Mouse (Mus musculus): ENCODE measurements at regions not wholly inside any gene's neighbourhood (a gene's known extent, or its start where the extent isn't known, plus 50 kb on each side); places are given as distances from the start of the nearest gene placed in this dataset.

- no peaks in the 10 kb centered on the region for H3K36me3 ChIP-seq (ENCODE audit: control insufficient read depth, insufficient read depth, low read length)
- H3K4me3 ChIP-seq (ENCODE audit: insufficient read depth, low read depth, low read length) = no peak overlapping the region
- no peak overlapping the region for H3K9ac ChIP-seq (ENCODE audit: low read depth, low read length)
- DNase-seq (ENCODE audit: extremely low read depth, low read depth, low spot score) = no peak
- H3K4me1 ChIP-seq (ENCODE audit: control insufficient read depth, insufficient read depth, low read length) = no peaks in the 10 kb centered on the region
- TF ChIP-seq CTCF (IDR thresholded peaks at IDR 0.05; ENCODE audit: low read depth, low read length) (no peak), POLR2A (IDR thresholded peaks at IDR 0.05; ENCODE audit: extremely low read depth, insufficient read depth, low read length) (no peak)
- no peaks in the 10 kb centered on the region for H3K79me2 ChIP-seq (ENCODE audit: control insufficient read depth, insufficient read depth, low read length)
- WGBS = 85% methylated on average over 11 of the region's 11 CpGs
- H3K27ac ChIP-seq (replicated peaks; ENCODE audit: insufficient read depth, low read depth, low read length) = no peak overlapping the region
- H3K27me3 ChIP-seq (ENCODE audit: control insufficient read depth, insufficient read depth, low read length) = no peaks in the 10 kb centered on the region
These were observed 174.5 kb upstream of the Mocs2 start for GRCm38 (mm10) chr13:114643521-114643920.

- no peaks in the 10 kb centered on the region for H3K27me3 ChIP-seq (ENCODE audit: control insufficient read depth, insufficient read depth, low read length)
- no peak overlapping the region for H3K27ac ChIP-seq (replicated peaks; ENCODE audit: insufficient read depth, low read depth, low read length)
- TF ChIP-seq CTCF (IDR thresholded peaks at IDR 0.05; ENCODE audit: low read depth, low read length) (no peak), POLR2A (IDR thresholded peaks at IDR 0.05; ENCODE audit: extremely low read depth, insufficient read depth, low read length) (no peak)
- no peaks in the 10 kb centered on the region for H3K36me3 ChIP-seq (ENCODE audit: control insufficient read depth, insufficient read depth, low read length)
- H3K4me1 ChIP-seq (ENCODE audit: control insufficient read depth, insufficient read depth, low read length) = no peaks in the 10 kb centered on the region; the same call in none of the 2 replicates
- H3K79me2 ChIP-seq (ENCODE audit: control insufficient read depth, insufficient read depth, low read length) = no peaks in the 10 kb centered on the region
- no peak overlapping the region for H3K9ac ChIP-seq (ENCODE audit: low read depth, low read length)
- 69% methylated on average over 7 of the region's 7 CpGs for WGBS
- DNase-seq (ENCODE audit: extremely low read depth, low read depth, low spot score) = no peak
- H3K4me3 ChIP-seq (ENCODE audit: insufficient read depth, low read depth, low read length) = no peak overlapping the region
These were observed 163.8 kb upstream of the Mocs2 start for GRCm38 (mm10) chr13:114654267-114654666.

GRCm38 (mm10) chr13:114654953-114655586 lies 163.0 kb upstream of the Mocs2 start:
- no peaks in the 10 kb centered on the region for H3K27me3 ChIP-seq (ENCODE audit: control insufficient read depth, insufficient read depth, low read length)
- H3K9ac ChIP-seq (ENCODE audit: low read depth, low read length) = no peak overlapping the region
- H3K36me3 ChIP-seq (ENCODE audit: control insufficient read depth, insufficient read depth, low read length) = no peaks in the 10 kb centered on the region
- peak; percentile 51 for DNase-seq (ENCODE audit: extremely low read depth, low read depth, low spot score)
- TF ChIP-seq POLR2A (IDR thresholded peaks at IDR 0.05; ENCODE audit: extremely low read depth, insufficient read depth, low read length) = no peak
- no peak for TF ChIP-seq CTCF (IDR thresholded peaks at IDR 0.05; ENCODE audit: low read depth, low read length)
- no peaks in the 10 kb centered on the region; the same call in none of the 2 replicates for H3K4me1 ChIP-seq (ENCODE audit: control insufficient read depth, insufficient read depth, low read length)
- 64% methylated on average over 4 of the region's 4 CpGs for WGBS
- H3K79me2 ChIP-seq (ENCODE audit: control insufficient read depth, insufficient read depth, low read length) = no peaks in the 10 kb centered on the region
- no peak overlapping the region for H3K27ac ChIP-seq (replicated peaks; ENCODE audit: insufficient read depth, low read depth, low read length)
- H3K4me3 ChIP-seq (ENCODE audit: insufficient read depth, low read depth, low read length) = no peak overlapping the region

- H3K36me3 ChIP-seq (ENCODE audit: control insufficient read depth, insufficient read depth, low read length) = no peaks in the 10 kb centered on the region
- no peak overlapping the region for H3K27ac ChIP-seq (replicated peaks; ENCODE audit: insufficient read depth, low read depth, low read length)
- H3K4me3 ChIP-seq (ENCODE audit: insufficient read depth, low read depth, low read length) = no peak overlapping the region
- no peak overlapping the region for H3K9ac ChIP-seq (ENCODE audit: low read depth, low read length)
- TF ChIP-seq CTCF (IDR thresholded peaks at IDR 0.05; ENCODE audit: low read depth, low read length) = no peak
- TF ChIP-seq POLR2A (IDR thresholded peaks at IDR 0.05; ENCODE audit: extremely low read depth, insufficient read depth, low read length) = no peak
- no peaks in the 10 kb centered on the region for H3K4me1 ChIP-seq (ENCODE audit: control insufficient read depth, insufficient read depth, low read length)
- no peaks in the 10 kb centered on the region for H3K27me3 ChIP-seq (ENCODE audit: control insufficient read depth, insufficient read depth, low read length)
- H3K79me2 ChIP-seq (ENCODE audit: control insufficient read depth, insufficient read depth, low read length) = no peaks in the 10 kb centered on the region
- no peak for DNase-seq (ENCODE audit: extremely low read depth, low read depth, low spot score)
These were observed 145.6 kb upstream of the Mocs2 start for GRCm38 (mm10) chr13:114672411-114672810.

- DNase-seq (ENCODE audit: extremely low read depth, low read depth, low spot score) = peak; percentile 85
- H3K9ac ChIP-seq (ENCODE audit: low read depth, low read length) = peak overlapping the region; percentile 63
- H3K4me1 ChIP-seq (ENCODE audit: control insufficient read depth, insufficient read depth, low read length) = peaks cover 13% of the 10 kb centered on the region
- TF ChIP-seq POLR2A (IDR thresholded peaks at IDR 0.05; ENCODE audit: extremely low read depth, insufficient read depth, low read length) (no peak), CTCF (IDR thresholded peaks at IDR 0.05; ENCODE audit: low read depth, low read length) (no peak)
- H3K27me3 ChIP-seq (ENCODE audit: control insufficient read depth, insufficient read depth, low read length) = no peaks in the 10 kb centered on the region
- H3K4me3 ChIP-seq (ENCODE audit: insufficient read depth, low read depth, low read length) = no peak overlapping the region
- H3K79me2 ChIP-seq (ENCODE audit: control insufficient read depth, insufficient read depth, low read length) = no peaks in the 10 kb centered on the region
- H3K36me3 ChIP-seq (ENCODE audit: control insufficient read depth, insufficient read depth, low read length) = no peaks in the 10 kb centered on the region
- H3K27ac ChIP-seq (replicated peaks; ENCODE audit: insufficient read depth, low read depth, low read length) = peak overlapping the region; percentile 94
- 27% methylated on average over 5 of the region's 5 CpGs for WGBS
These were observed 138.2 kb upstream of the Mocs2 start for GRCm38 (mm10) chr13:114679703-114680378.

- H3K27ac ChIP-seq (replicated peaks; ENCODE audit: insufficient read depth, low read depth, low read length) = peak overlapping the region; percentile 97
- no peaks in the 10 kb centered on the region for H3K36me3 ChIP-seq (ENCODE audit: control insufficient read depth, insufficient read depth, low read length)
- WGBS = 15% methylated on average over 9 of the region's 9 CpGs
- peak; percentile 99 for DNase-seq (ENCODE audit: extremely low read depth, low read depth, low spot score)
- peak overlapping the region; percentile 63; the same call in 1 of the 2 replicates for H3K9ac ChIP-seq (ENCODE audit: low read depth, low read length)
- H3K4me1 ChIP-seq (ENCODE audit: control insufficient read depth, insufficient read depth, low read length) = peaks cover 13% of the 10 kb centered on the region
- H3K27me3 ChIP-seq (ENCODE audit: control insufficient read depth, insufficient read depth, low read length) = no peaks in the 10 kb centered on the region
- no peak for TF ChIP-seq POLR2A (IDR thresholded peaks at IDR 0.05; ENCODE audit: extremely low read depth, insufficient read depth, low read length)
- TF ChIP-seq CTCF (IDR thresholded peaks at IDR 0.05; ENCODE audit: low read depth, low read length) = no peak
- H3K79me2 ChIP-seq (ENCODE audit: control insufficient read depth, insufficient read depth, low read length) = no peaks in the 10 kb centered on the region
- H3K4me3 ChIP-seq (ENCODE audit: insufficient read depth, low read depth, low read length) = no peak overlapping the region
These were observed 137.7 kb upstream of the Mocs2 start for GRCm38 (mm10) chr13:114680379-114680733.

Measured in liver, adult 2 months (tissue).